Mouse (Mus musculus) forebrain, embryonic 13.5 days (tissue): ENCODE measurements around the gene Usp39. TPM values are rescaled to one million over a fixed set of nuclear protein-coding genes. Genes with fewer than 3 reads are reported as not detected.
A peak's percentile ranks its signal among the peaks of the same experiment; 100 is the strongest.

Experiments used
- ATAC-seq: fragments of 200-750 bp; cut with Nextera tagmentation; 2 replicates; pipeline ENCODE4 v1.8.0; 2017
- H3K27ac ChIP-seq: fragments of 300-500 bp; sonication (generic); 2 replicates; pipeline ENCODE4 v1.5.1; 2015; ENCODE audit warnings: inconsistent platforms, mild to moderate bottlenecking, moderate library complexity
- H3K27me3 ChIP-seq: fragments of 300-500 bp; sonication (generic); 2 replicates; pipeline ENCODE4 v1.6.1; 2015; ENCODE audit warnings: mild to moderate bottlenecking, inconsistent platforms
- H3K36me3 ChIP-seq: fragments of 300-500 bp; sonication (generic); 2 replicates; pipeline ENCODE4 v1.6.1; 2015; ENCODE audit warnings: mild to moderate bottlenecking, inconsistent platforms; ENCODE audit not compliant: poor library complexity, severe bottlenecking
- H3K4me1 ChIP-seq: fragments of 300-500 bp; sonication (generic); 2 replicates; pipeline ENCODE4 v1.6.1; 2015; ENCODE audit warnings: inconsistent platforms
- H3K4me2 ChIP-seq: fragments of 300-500 bp; sonication (generic); 2 replicates; pipeline ENCODE4 v1.6.1; 2015; ENCODE audit warnings: inconsistent platforms, mild to moderate bottlenecking, moderate library complexity
- H3K4me3 ChIP-seq: fragments of 300-500 bp; sonication (generic); 2 replicates; pipeline ENCODE4 v1.5.1; 2015; ENCODE audit warnings: mild to moderate bottlenecking, inconsistent platforms
- H3K9ac ChIP-seq: fragments of 300-500 bp; sonication (generic); 2 replicates; pipeline ENCODE4 v1.6.1; 2015; ENCODE audit warnings: mild to moderate bottlenecking, inconsistent platforms
- H3K9me3 ChIP-seq: fragments of 300-500 bp; sonication (generic); replicated peaks from 2 replicates; pipeline ENCODE4 v1.6.1; 2016; ENCODE audit warnings: inconsistent platforms
- WGBS: fragments of 180-500 bp; shearing (Covaris S2); methylation state at CpG from one replicate; pipeline ENCODE4 v1.1.7; 2015; 5-methylcytosine and 5-hydroxymethylcytosine counted together
- polyA plus RNA-seq: library from polyadenylated mRNA; unstranded; fragments of >200 nt; fragmentation: Nextera tagmentation; extraction: Ambion mirVana; gene quantifications from 2 replicates; pipeline ENCODE4 v1.2.1, GENCODE M21; 2015

Usp39 gene
- polyA plus RNA-seq, 1 experiment from 2014 or later = 64.8 TPM

DNA sequence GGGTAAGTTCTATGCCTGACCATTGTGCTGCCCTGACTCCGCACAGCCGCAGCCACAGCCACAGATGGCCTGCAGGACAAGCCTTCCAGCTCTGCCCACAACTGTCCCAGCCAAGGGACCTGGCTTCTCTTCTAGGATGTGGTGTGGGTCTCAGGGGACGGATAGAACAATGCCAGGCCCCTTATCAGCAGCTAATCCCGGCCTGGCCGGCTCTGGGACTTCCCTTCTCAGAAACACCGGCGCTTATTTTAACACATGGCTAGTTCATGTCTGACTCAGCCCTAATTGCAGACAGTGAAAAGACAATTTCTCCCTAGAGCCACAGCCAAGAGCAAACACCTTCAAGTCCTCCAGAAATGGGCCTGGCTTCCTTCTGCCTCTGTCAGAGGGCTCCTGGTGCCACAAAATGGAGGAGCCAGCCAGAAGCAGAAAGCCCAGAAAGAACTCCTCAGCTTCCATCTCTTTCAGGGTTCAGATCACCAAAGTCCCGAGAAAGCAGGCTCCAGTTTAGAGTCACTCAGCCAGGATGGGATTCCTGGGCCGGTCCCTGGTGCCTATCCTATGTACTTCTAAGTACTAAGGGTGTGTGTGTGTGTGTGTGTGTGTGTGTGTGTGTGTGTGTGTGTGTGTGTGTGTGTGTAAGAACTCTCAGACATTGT is 67.3 kb downstream of the Usp39 start:
- Histone ChIP-seq H3K27me3 (no peaks in the 10 kb centered on the region), H3K36me3 (no peaks in the 10 kb centered on the region), H3K4me1 (no peaks in the 10 kb centered on the region), H3K9ac (no peak overlapping the region), H3K27ac (no peak overlapping the region), H3K9me3 (no peaks in the 10 kb centered on the region), H3K4me2 (no peak overlapping the region), H3K4me3 (no peak overlapping the region)
- 75% methylated on average over 9 of the region's 9 CpGs for whole genome bisulfite sequencing
- no peak for ATAC-seq

DNA sequence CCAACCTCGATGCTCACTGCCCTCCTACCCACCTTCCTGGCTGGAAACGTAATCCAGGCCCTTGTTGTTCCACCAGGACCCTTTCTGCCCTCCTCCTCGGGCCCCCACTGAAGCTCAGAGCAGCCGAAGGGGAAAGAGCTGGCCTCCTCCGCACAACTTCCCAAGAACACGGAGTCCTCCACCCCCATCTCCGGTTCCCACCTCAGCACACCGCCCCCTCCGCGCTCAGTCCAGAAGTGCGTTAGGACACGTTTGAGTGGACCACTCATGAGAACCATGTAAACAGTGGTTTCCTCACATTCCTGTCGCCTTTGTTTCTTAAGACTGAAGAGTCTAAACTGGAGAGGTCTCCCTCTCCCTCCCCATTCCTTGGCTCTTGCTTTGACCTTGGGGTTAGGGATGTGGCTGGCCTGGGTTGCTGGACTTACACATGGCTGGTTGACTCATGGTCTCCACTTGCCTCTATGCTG is 68.0 kb downstream of the Usp39 start:
- H3K9me3 ChIP-seq = no peaks in the 10 kb centered on the region
- H3K9ac ChIP-seq = no peak overlapping the region
- WGBS = 89% methylated on average over 13 of the region's 13 CpGs
- H3K27ac ChIP-seq = no peak overlapping the region
- H3K4me2 ChIP-seq = no peak overlapping the region
- H3K36me3 ChIP-seq = no peaks in the 10 kb centered on the region
- no peak for ATAC-seq
- no peaks in the 10 kb centered on the region for H3K4me1 ChIP-seq
- no peak overlapping the region for H3K4me3 ChIP-seq
- no peaks in the 10 kb centered on the region for H3K27me3 ChIP-seq

DNA sequence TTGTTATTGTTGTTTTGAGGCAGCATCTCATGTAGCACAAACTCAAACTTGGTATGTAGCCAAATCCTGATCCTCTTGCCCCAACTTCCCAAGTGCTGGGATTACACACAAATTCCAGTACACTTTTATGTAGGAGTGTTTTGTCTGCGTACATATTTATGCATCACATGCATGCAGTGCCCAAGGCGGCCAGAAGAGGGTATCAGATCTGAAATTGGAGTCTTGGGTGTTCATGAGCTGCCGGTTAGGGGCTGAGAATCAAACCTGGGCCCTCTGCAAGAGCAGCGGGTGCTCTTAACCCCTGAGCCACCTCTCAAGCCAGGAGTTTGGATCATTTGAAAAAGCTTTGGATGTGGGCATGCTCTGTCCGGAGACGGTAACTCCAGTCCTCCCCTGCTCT is 68.8 kb downstream of the Usp39 start:
- 86% methylated on average over 6 of the region's 6 CpGs for WGBS
- no peak overlapping the region for H3K4me3 ChIP-seq
- H3K9ac ChIP-seq = no peak overlapping the region
- H3K4me1 ChIP-seq = no peaks in the 10 kb centered on the region
- H3K4me2 ChIP-seq = no peak overlapping the region
- H3K9me3 ChIP-seq = no peaks in the 10 kb centered on the region
- no peaks in the 10 kb centered on the region for H3K36me3 ChIP-seq
- H3K27me3 ChIP-seq = no peaks in the 10 kb centered on the region
- no peak for ATAC-seq
- H3K27ac ChIP-seq = no peak overlapping the region

DNA sequence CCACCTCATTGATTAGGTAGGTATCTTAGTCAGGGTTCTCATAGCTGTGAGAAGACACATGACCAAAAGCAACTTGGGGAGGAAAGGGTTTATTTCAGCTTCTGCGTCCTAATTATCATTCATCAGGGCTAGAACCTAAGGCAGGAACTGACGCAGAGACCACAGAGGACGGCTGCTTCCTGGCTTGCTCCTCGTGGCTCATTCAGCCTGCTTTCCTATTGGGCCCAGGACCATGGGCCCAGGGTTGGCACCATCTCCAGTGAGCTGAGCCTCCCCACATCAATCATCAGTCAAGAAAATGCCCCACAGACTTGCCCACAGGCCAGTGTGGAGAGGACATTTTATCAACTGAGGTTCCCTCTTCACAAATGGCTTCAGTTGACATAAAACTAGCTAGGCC is 69.5 kb downstream of the Usp39 start:
- H3K27me3 ChIP-seq = no peaks in the 10 kb centered on the region
- H3K27ac ChIP-seq = no peak overlapping the region
- no peaks in the 10 kb centered on the region for H3K9me3 ChIP-seq
- 76% methylated on average over 4 of the region's 4 CpGs for WGBS
- H3K9ac ChIP-seq = no peak overlapping the region
- H3K36me3 ChIP-seq = no peaks in the 10 kb centered on the region
- H3K4me2 ChIP-seq = no peak overlapping the region
- H3K4me3 ChIP-seq = no peak overlapping the region
- H3K4me1 ChIP-seq = no peaks in the 10 kb centered on the region
- ATAC-seq = no peak

DNA sequence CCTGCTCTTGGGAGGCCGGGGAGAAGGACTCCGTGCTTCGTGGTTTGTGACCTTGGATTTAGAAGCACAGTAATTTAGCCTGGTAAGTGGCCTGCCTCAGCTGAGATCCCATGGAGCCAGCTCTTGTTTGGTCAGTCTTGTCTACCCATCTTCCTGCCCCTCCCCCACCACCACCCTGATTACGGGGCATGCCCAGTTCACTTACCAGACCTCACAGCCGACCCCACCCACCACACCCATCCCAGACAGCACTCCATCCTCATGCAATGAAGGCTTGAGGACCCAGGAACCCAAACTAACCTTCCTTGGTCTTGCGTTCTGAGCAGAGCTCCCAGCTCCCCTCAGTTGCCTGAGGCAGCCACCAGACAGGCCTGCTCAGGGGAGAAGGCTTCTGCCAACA is 71.8 kb downstream of the Usp39 start:
- no peaks in the 10 kb centered on the region for H3K36me3 ChIP-seq
- H3K4me2 ChIP-seq = no peak overlapping the region
- ATAC-seq = no peak
- H3K9ac ChIP-seq = no peak overlapping the region
- no peaks in the 10 kb centered on the region for H3K27me3 ChIP-seq
- H3K9me3 ChIP-seq = no peaks in the 10 kb centered on the region
- H3K4me3 ChIP-seq = no peak overlapping the region
- peaks cover 2% of the 10 kb centered on the region; the same call in 1 of the 2 replicates for H3K4me1 ChIP-seq
- no peak overlapping the region for H3K27ac ChIP-seq
- WGBS = 81% methylated on average over 6 of the region's 6 CpGs

DNA sequence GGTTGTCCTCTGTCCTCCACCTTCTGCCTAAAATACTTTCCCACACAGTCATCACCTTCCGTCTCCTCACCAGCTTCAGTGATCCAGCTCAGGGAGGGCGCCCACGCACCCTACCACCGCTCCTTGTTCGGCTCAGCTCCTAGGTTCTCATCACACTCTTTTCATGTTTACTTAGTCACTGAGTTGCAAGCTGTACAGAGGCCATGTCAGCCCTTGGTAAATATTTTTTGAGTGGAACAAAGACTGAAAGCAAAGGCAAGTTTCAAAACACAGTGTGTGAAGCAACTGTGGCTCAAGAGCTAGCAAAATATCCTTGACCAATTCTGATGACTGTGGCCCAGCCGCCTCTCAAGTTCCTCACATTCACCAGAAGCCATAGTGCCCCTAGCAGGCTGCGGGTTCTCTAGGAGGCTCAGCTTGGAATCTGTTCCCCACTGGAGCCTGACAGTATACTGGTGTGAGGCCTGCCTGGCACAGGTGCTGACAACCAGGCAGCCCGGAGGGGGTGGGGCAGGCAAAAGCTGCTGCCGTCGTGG is 72.8 kb downstream of the Usp39 start:
- 91% methylated on average over 10 of the region's 10 CpGs for WGBS
- ATAC-seq = no peak
- H3K9ac ChIP-seq = no peak overlapping the region
- no peaks in the 10 kb centered on the region for H3K9me3 ChIP-seq
- no peak overlapping the region for H3K4me2 ChIP-seq
- H3K4me1 ChIP-seq = peaks cover 4% of the 10 kb centered on the region; the same call in 1 of the 2 replicates
- H3K27ac ChIP-seq = no peak overlapping the region
- no peaks in the 10 kb centered on the region for H3K36me3 ChIP-seq
- H3K27me3 ChIP-seq = no peaks in the 10 kb centered on the region
- no peak overlapping the region for H3K4me3 ChIP-seq

DNA sequence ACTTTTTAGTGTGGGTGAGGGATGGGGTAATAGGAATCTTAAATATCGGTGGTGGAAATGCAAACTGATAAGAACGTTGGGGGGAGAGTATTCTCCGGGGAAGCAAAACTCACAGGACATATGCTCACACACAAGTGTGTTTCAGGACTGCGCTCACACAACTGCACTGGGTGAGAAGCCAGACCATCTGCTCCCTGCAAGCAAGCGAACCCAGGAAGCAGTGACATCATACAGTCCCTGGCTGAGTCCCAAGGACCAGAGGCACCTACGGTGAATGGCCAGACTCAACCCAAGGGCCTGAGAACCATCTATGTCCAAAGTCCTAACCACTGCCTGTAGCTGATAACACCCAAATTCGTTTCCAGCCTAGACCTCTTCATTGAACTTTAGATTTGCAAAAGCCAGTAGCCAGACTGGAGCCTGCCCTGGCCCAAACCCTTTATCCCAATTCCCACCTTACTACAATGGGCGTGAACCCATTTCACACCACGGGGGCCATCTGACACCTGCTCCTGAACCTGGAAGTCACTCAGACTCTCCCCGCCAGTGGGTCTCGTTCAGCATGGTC is 73.9 kb downstream of the Usp39 start:
- Histone ChIP-seq H3K4me3 (no peak overlapping the region), H3K9me3 (no peaks in the 10 kb centered on the region), H3K9ac (no peak overlapping the region), H3K4me2 (no peak overlapping the region), H3K36me3 (no peaks in the 10 kb centered on the region), H3K4me1 (peaks cover 4% of the 10 kb centered on the region; the same call in 1 of the 2 replicates), H3K27me3 (no peaks in the 10 kb centered on the region), H3K27ac (no peak overlapping the region)
- ATAC-seq = peak; percentile 88
- WGBS = 76% methylated on average over 11 of the region's 11 CpGs

DNA sequence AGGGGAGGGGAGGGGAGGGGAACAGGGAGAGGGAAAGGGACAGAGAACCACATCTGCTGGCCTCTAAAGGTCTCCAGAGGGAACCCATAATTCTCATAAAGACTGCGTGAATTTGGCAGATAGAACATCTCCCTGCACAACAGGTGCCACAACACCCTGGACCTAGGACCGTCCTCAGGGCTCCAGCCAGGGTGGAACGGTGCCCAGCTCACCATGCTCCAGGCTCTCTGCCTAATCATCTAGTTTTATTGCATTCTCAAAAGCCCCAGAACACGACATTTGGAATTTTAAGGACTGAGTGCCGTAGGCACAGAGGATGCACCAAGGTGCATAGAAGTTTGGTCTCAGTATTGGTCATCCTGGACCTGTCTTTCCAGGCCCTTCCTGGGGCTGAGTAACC is 74.7 kb downstream of the Usp39 start:
- Histone ChIP-seq H3K27me3 (no peaks in the 10 kb centered on the region), H3K36me3 (no peaks in the 10 kb centered on the region), H3K9ac (no peak overlapping the region), H3K4me1 (peaks cover 4% of the 10 kb centered on the region; the same call in 1 of the 2 replicates), H3K9me3 (no peaks in the 10 kb centered on the region), H3K4me3 (no peak overlapping the region), H3K27ac (no peak overlapping the region), H3K4me2 (no peak overlapping the region)
- WGBS = 78% methylated on average over 5 of the region's 5 CpGs
- ATAC-seq = peak; percentile 3; the same call in 1 of the 2 replicates

Other genes with a start within 250 kb of the Usp39 start
- gene St3gal5, start 247.6 kb downstream of the Usp39 start, polyA plus RNA-seq = 35.6 and 36.4 TPM in 2 replicates
- gene Atoh8, start 109.6 kb downstream of the Usp39 start, polyA plus RNA-seq = 2.9 and 4.5 TPM in 2 replicates
- gene Sftpb, start 40.6 kb downstream of the Usp39 start, polyA plus RNA-seq = not detected in 2 replicates
- 27.2 and 28.2 TPM in 2 replicates for gene 0610030E20Rik, start 2.1 kb upstream of the Usp39 start, polyA plus RNA-seq
- 6.9 and 7.3 TPM in 2 replicates for gene Tmem150a, start 10.3 kb upstream of the Usp39 start, polyA plus RNA-seq
- 122 and 125 TPM in 2 replicates for gene Rnf181, start 21.8 kb upstream of the Usp39 start, polyA plus RNA-seq
- 7.0 and 10.1 TPM in 2 replicates for gene Vamp5, start 35.3 kb upstream of the Usp39 start, polyA plus RNA-seq
- 16.8 and 21.3 TPM in 2 replicates for gene Vamp8, start 45.5 kb upstream of the Usp39 start, polyA plus RNA-seq
- 12.7 and 13.8 TPM in 2 replicates for gene Ggcx, start 69.1 kb upstream of the Usp39 start, polyA plus RNA-seq
- gene Mat2a, start 94.4 kb upstream of the Usp39 start, polyA plus RNA-seq = 402 and 460 TPM in 2 replicates
- gene Sh2d6, start 176.5 kb upstream of the Usp39 start, polyA plus RNA-seq = 0.62 and 0.89 TPM in 2 replicates
- 4.7 and 4.8 TPM in 2 replicates for gene Capg, start 199.2 kb upstream of the Usp39 start, polyA plus RNA-seq